Mouse (Mus musculus) cerebellum, adult 9-11 months (tissue): ENCODE results near the gene Hspa4.
"Not testable (repeated sequence)": the region's sequence is repeated elsewhere in the genome, so short reads cannot be mapped to it uniquely, and the experiment has no call there.

ENCODE experiments used
- DNase-seq: peaks from one replicate; pipeline ENCODE4 v3.0.0; 2022

Hspa4 gene

DNA sequence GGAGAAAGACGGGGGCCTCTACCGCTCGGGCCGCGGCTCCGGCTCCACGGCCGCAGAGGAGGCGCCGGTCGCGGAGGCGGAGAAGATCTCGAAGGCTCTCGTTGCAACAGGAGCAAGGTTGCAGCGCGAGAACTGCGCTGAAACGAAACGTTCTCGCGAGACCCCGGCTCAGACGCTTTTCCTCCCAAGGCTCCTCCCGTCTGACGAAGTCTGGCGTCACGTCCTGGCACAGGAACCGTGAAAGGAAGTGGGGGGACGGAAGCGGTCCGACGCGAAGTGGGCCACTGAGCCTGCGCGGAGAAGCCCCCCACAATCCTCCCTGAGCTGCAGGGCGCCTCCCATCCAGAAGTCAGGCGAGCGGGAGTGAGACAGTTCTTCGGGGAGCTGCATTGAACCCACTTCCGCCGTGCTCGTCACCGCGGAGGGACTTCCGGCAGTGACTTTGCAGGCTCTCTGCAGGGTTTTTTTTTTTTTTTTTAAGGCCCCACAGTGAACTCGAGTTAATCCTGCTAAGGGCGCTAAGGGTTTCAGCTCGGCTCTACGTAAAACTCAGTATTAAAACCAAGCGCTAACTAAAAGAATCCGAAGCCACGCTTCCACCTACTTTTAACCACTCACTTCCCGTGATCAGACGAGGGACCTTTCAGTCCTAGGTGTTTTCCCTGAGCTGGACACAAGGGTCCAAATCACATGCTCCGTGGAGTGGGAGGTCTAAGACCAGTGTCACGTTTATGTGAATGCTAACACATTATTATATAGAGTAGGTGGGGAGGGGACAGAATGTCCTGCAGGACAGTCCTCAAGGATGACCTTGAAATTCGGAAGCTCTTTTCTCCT is at the start of gene Hspa4:
Gene Hspa4, minus strand, starts transcription at position 128 of the 837 bp plus-strand sequence.
- DNase-seq = peak; percentile 98

DNA sequence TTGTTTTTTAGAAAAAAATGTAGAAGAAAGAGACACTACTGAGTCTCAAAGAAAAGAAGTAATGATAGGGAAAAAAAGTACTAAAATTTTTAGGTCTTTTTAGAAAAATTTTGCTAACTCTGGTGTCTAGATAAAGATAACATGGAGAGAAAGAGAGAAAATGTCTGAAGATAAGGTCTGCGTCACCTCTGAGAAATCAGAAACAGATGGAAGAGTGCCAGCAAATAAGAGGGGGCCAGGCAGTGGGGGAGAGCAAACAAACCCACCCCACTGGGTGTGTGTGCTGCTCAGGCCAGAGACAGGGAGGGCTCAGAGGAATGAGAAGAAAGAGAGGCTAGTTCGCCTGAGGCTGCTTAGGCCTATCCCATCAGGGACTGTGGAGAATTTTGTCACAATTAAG is 45.5 kb upstream of the Hspa4 start:
- DNase-seq = no peak

DNA sequence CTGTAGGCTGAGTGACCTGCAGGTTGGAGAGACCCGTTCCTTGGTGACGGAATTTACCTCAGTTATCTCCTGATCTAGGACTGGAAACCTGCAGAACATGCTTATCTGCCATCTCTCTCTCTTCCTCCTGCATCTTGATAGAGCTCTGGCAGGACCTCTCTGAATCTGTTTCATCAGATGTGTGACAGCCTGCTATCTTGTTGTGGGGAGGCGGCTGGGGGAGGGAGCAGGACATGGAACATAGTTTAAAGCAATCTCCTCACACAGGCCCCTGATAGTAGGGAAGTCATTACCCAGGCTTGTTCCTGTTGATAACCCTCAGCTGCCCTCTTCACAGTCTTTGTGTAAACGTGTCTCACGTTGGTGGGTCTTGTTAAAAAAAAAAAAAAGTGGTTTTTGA is 45.1 kb upstream of the Hspa4 start:
- DNase-seq = no peak

DNA sequence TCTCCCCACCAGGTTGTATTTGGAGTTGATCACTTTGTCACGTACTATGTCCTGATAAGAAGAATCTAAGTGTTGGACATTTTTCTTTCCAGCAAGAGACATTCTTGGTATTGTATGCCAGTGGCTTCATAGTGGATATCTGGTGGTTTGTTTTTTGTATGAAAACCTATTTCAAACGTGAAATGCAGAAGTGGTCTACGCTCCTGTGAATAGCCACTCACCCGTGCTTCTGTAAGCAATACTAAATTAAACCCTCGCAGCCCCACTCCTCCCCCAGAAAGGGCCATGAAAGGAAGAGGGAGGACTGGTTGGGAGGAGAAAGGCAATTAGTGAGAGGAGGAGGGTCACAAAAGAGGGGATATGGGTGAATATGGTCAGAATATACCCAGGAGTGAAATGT is 42.5 kb upstream of the Hspa4 start:
- no peak for DNase-seq

DNA sequence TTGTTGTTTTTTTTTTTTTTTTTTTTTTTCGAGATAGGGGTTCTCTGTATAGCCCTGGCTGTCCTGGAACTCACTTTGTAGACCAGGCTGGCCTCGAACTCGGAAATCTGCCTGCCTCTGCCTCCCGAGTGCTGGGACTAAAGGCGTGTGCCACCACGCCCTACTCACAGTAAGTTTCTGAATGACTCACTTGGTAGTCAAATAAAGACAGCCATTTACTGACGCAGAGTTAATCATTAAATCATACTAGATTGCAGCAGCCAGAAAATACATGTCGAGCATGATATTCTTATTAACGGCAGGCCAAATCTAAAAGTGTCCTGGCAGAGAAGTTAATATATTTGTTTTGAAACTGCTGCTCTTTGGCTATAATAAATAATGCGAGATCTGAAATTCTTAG is 40.8 kb upstream of the Hspa4 start:
- DNase-seq = not testable (repeated sequence)

DNA sequence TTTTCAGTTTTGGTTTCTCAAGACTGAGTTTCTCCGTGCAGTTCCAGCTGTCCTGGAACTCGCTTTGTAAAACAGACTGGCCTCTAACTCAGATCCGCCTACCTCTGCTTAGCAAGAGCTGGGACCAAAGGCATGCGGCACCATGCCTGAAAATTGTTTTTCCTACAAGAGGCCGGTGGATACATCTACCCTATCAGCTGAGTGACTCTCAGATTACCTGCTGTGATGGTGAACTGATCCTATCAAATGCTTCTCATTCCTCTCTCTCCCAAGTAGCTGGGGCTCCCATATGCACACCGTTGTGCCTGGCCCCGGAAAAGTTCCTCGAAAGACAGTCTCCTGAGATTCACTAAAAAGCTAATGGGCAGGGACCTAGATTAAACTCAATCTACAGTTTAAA is 37.4 kb upstream of the Hspa4 start:
- DNase-seq = no peak

DNA sequence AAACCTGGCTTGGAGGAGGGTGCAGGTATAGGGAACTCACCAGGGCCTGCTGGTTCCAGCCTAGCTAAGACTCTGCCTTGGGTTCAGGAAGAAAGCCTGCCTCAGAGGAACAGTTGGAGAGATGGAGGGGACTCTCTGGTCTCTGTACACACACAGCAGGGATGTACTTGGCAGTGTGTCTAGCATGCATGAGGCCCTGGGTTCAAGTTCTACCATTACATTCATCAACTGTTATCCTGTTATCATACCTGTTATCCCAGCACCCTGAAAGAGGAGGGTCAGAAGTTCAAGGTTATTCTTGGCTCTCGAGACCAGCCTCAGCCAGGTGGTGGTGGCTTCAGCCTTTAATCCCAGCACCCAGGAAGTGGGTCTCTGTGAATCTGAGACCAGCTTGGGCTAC is 36.7 kb upstream of the Hspa4 start:
- no peak for DNase-seq

DNA sequence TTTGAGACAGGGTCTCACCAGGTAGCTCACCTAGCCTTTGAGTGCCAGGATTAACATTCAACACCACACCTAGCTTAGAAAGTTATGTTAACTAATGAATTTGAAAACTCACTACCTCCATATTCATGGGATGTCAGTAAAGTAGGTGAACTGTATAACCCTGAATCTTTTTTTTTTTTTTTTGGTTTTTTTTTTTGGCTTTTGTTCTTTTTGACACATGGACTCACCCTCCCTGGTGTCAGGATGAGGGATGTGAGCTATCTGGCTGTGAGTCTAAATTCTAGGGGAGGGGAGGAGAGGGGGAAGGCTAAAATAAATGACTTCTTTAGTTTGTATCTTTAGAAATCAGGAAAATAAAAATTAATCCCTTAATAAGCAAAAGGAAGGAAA is 35.9 kb upstream of the Hspa4 start:
- DNase-seq = no peak

DNA sequence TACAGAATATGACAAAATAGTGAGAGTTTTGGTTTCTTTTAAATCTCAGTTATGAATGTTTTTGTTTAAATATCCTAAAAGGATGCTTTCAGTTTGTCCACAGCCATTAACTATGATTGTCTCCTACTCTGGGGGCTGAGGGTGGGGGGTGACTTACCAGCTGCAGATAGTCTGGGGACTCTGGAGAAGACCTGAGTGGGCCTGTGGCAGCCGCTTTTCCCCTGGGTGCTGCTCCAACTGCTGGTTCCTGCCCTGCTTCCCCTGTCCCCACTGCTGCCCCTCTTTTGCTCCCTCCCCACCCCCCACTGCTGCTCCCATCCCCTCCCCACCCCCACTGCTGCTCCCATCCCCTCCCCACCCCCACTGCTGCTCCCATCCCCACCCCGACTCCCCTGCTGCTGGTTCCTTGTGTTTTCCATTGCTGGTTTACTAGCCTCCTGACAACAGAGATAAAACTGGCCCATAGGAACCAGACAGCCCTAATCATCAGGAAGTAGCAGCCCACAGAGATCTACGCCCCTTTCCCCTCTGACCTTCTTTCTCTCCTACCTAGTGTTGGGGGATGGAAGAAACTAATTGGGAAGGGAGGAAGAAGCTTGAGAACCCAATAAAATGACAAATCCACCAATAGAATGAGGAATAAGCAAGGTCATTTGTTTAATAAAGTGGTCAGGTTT is 35.4 kb upstream of the Hspa4 start:
- no peak for DNase-seq

DNA sequence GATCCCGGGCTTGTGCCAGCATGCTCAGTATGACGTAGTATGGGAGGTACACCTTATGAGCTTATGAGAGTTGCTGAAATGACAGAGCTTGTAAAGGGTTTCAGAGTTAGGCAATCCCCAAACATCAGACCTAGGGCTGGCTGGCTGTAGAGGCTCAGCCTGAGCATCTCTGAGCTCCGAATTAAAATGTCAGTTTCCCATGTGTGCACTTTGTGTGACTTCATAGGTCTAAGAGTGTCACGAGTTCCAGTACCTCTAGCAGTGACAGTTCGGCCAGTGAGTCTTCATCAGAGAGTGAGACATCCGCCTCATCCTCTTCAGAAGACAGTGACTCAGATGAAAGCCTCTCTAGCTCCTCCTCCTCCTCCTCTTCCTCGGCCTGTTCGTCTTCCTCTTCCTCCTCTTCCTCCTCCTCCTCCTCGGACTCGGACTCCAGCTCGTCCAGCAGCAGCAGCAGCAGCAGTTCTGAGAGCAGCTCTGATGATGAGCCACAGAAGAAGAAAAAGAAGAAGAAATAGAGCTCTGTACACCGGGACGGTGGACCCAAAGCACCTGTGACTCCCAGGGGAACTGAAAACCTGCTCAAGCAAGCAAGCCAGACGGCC is 31.9 kb upstream of the Hspa4 start:
- DNase-seq = no peak

DNA sequence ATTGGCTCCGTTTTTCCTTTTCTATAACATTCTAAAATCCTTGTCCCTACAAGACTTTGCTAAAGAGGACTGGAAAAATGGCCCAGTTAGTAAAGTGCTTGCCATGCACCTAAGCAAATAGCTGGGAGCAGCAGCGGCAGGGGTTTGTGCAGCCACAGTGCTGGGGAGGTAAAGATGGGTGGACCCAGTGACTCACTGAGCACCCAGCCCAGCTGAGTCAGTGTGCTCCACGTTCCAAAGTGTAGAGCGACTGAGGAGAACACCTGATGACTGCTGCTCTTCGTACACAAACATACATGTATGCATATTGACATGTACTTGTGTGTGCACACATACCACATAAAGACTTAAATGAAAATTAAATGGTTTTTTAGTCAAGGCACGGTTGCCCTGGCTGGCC is 30.9 kb upstream of the Hspa4 start:
- DNase-seq = no peak

DNA sequence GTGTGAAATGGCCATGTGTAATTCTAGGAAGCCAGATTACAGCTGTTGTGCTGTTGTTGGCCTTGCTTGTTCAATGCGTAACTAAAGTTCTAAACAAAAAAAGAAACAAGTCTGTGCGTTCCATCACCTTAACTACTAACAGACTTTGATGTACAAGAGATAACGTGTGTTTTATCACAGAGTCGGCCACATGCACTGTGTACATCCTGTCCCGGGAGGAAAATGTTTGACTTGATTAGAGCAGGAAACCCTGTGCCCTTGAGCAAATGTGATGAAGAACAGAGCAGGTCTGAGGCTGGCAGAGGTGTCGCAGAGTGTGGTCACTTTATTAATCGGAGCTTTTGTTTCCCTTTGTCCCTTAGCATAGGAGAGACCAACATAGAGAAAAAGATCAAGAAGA is 30.1 kb upstream of the Hspa4 start:
- DNase-seq = no peak

DNA sequence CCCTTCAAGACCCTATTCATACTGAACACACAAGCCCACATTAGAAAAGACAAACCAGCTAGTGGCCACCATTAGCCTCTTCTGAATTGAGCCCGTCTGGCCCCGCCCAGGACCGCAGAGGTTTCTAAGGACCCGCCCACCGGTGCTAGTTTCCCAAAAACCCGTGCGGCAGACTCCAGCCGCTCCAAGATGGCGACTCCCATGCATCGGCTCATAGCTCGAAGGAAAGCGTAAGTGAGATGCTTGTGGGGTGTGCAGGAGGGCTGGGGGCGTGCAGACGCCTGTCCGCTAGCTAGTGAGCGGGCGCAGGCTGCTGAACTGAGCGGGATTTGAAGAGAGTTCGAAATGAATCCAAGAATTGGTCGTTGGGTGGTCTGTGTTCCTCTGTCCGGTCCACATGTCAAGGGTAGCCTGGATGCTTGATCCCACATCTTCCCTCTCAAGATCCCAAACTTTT is 24.3 kb upstream of the Hspa4 start, which contains the start of gene Zcchc10:
Gene Zcchc10, plus strand, starts transcription at position 168 of the 457 bp plus-strand sequence.
- peak; percentile 85 for DNase-seq

DNA sequence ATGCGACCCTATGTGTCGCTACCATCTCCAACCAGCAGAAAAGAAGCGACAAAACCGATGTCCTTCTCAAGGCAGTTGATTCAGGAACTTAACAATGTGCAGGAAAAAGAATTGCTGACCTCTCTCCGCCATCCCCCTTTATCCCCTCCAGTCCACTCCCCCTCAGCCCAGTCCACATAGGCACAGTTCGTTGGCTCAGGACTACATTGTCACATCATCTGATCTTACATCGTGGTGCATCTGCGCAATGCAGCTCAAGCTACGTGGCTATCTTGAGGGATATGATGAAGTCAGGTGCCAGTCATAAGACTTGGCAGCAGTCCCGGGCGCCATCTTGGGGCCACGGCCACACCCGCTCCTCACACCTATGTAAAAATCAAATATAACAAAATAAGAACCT is 19.6 kb upstream of the Hspa4 start:
- not testable (repeated sequence) for DNase-seq

DNA sequence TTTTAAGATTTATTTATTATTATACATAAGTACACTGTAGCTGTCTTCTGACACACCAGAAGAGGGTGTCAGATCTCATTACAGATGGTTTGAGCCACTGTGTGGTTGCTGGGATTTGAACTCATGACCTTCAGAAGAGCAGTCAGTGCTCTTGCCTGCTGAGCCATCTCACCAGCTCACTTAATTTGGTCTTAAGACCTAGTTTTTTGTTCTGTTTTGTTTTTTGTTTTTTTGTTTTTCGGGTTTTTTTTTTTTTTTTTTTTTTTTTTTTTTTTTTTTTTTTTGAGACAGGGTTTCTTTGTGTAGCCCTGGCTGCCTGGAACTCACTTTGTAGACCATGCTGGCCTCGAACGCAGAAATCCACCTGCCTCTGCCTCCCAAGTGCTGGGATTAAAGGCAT is 18.3 kb upstream of the Hspa4 start:
- not testable (repeated sequence) for DNase-seq

DNA sequence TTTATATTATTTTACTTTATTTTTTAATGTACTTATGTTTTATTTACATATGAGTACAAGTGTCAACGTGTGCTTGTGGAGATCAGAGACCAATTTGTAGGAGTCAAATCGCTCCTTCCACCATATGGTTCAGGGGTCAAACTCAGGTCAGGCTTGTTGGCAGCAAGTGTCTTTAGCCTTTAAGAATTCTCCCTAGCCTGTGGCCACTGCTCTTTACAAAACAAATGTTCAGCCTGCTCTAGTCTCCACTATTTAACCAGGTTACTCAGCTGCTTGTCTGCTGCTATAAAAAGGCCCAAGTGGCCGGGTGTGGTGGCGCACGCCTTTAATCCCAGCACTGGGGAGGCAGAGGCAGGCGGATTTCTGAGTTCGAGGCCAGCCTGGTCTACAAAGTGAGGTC is 17.8 kb upstream of the Hspa4 start:
- no peak for DNase-seq

DNA sequence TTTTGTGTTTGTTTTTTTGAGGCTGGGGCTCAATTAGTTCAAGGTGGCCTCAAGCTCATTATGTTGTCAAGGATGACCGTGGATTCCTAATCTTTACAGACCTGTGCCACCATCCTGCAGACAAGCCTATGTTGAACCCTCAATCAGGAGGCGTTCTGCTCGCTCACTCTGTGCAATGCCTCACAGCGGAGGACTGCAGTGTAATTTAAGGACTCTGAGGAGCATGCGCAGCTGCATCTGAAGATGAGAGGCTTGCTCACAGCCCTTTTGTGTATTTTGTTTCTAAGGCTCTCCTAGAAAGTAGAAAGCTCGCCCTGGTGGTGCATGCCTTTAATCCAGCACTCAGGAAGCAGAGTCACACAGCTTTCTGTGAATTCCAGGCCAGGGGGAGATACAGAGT is 16.7 kb upstream of the Hspa4 start:
- DNase-seq = no peak

DNA sequence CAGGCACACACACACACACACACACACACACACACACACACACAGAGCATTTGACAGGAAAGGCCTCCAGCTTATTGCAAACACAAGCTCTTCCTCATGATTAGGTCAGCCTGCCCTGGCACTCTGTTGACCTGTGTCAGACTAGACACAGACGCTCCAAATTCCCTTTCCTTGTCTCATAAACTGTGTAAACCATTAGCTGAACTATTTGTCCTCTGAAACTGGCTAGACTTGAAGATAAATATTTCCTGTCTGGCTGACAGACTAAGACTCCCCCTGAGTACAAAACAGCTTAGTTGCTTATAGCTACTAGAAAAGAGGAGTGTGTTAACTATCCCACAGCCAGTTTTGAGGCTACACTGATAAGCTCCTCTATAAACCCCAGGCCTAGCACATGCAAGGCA is 14.5 kb upstream of the Hspa4 start:
- DNase-seq = no peak

DNA sequence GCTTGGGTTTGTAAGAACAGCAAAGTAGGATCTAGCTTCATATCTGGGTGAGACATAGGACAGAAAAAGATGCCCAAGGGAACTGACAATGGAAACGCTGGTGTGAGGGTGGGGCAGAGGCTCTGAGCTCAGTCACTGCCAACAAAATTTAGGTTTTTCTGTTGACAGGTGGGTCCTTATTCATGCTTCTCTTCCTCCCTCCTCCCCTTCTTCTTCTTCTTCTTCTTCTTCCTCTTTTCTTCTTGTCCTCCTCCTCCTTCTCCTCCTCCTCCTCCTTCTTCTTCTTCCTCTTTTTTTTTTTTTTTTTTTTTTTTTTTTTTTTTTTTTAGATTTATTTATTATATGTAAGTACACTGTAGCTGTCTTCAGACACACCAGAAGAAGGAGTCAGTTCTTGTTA is 12.6 kb upstream of the Hspa4 start:
- DNase-seq = not testable (repeated sequence)

DNA sequence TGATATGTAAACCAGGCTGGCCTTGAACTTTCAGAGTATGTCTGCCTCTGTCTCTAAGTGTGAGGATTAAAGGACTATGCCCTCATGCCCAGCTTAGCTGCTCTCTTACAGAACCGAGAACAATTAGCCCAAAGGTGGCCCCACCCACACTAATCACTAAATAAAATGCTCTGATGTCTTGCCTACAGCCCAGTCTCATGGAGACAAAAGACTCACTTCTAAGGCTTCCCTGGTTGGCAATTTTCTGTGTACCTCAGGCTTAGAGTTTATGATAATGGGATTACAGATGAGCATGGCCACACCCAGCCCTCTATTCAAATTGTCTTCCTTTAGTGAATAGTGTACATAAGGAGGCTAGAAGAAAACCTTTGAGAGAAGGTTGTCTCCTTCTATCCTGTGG is 11.1 kb upstream of the Hspa4 start:
- no peak for DNase-seq

DNA sequence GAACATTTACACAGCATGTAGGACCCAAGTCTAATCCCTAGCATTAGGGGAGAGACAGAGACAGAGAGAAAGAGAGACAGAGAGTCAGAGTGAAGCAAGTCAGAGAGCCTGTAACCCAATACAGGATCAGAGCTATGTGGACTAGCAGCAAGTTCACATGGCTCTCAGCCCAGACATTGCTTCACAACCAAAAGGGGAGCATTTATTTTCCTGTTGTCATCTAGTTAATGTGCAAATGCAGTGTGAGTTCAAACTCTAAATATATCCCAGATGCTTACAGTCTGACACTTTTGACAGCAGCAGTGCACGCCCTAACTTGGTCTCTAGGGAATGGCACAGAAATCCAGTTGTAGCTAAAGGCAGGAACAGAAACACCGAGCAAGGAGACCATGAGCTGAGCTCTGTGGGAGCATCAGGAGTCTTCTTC is 8.6 kb upstream of the Hspa4 start:
- no peak for DNase-seq

DNA sequence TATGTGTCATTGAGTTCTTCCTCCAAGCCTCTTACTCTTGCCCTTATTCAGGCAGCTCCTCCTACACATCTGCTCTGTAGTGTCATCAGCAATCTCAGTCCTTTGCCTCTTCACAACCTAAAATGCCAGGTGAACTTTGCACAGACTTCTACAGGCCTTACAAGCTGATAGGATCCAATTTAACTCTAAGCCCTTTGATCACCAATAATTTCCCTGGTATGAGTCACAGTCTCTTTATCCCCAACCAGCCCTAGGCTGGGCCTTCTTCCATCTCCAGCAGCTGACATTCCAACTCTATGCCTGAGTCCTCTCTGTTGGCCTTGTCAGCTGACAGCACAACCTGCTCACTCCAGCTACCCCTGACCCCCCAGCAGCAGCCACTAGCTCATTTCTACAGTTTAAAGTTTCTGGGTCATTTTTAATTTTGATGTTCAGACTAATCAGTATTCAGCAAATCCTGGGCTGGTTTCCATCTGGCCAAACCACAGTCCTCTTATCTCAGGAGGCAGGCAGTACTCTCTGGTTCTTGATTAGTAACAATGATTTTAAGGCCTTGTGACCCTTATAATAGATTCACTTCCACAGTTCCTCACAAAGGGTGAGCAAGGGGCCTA is 8.1 kb upstream of the Hspa4 start:
- DNase-seq = no peak

DNA sequence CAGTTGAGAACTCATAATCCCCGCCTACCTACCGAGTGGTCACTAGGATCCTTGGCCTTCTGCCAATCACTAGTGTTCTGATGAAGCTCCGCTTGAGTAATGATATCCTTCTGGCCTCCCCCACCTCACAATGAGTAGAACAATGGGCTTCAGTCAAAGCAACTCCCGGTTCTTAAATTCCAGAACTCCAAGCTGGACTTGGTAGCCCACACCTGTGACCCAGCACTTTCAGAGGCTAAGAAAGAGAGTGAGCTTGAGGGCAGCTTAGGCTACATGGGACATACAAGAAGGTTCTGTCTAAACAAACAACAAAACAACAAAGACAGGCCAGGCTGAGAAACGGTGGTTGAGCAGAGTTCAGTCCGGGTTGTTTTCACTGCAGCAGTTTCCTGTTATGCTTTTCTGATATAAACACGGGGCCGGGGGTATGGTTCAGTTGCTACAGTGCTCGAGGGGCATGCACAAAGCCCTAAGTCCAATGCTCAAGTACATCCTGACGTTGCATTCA is 7.4 kb upstream of the Hspa4 start:
- no peak for DNase-seq
